Mouse (Mus musculus) v-Abl transformed pro-B cells (cell line): ENCODE data around the gene Cask.
"Not testable (repeated sequence)": the region's sequence is repeated elsewhere in the genome, so short reads cannot be mapped to it uniquely, and the experiment has no call there.

ENCODE experiments used
- in situ Hi-C, 2 experiments: fragments of 400-800 bp; cut with MboI; formaldehyde crosslinking; loops; one replicate each; pipeline ENCODE4 v1.15.1; 2025; ENCODE audit not compliant: unreplicated experiment in 2 of 2

The Cask gene

DNA sequence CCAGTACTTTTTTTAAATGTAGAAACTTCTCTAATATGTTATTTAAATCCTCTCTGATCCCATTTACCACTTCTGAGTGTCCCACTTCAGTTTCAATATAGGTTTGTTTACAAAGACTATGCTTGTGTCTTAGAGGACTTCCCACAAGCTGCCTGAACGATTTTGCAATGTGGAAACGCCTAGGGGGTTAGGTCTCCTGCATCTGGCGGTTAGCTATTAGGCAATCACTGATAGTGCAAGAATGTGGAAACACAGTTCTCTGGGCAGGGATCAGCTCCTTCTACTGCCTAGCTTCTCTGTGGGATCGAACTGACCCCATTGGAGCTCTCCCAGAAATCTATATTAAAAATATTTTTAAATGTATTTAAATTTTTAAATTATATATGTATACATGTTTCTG lies at the start of gene Cask:
Gene Cask (minus strand): TSS at position 83 of the 400 bp plus-strand sequence.
- in situ Hi-C loops, result no loop called here

DNA sequence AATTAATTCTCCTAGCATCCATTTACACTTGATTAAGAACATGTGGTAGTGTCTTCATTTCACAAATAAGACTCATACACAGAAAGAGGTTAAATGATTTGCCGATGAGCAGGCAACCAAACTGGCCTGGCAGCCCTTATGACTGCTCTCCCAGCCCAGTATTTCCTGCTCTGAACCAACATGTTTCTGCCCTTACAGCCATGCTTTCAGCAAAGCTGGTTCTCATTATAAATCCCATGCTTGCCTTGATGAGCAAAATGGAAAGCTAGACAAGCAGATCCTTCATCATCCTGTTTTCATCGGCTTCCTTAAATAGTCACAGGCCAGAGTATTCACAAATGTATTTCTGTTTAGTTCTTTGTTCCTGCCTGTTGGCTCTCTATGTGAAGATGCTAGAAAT lies 38.8 kb upstream of the Cask start:
- in situ Hi-C loops, result no loop called here

DNA sequence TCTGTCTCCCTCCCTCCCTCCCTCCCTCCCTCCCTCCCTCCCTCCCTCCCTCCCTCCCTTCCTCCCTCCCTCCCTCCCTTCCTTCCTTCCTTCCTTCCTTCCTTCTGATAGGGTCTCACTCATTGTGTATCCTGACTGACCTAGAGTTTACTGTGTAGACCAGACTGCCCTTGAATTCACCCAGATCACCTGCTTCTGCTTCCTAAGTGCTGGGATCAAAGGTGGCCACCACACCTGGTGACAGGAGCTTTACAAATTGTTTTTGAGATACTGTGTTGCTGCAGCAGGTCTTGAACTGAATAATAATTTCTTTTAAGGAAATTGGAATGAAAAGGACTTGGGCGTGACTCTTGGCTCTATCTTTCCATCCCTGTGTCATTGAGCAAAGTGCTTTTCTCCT lies 33.2 kb upstream of the Cask start:
- in situ Hi-C loops, result no loop called here

DNA sequence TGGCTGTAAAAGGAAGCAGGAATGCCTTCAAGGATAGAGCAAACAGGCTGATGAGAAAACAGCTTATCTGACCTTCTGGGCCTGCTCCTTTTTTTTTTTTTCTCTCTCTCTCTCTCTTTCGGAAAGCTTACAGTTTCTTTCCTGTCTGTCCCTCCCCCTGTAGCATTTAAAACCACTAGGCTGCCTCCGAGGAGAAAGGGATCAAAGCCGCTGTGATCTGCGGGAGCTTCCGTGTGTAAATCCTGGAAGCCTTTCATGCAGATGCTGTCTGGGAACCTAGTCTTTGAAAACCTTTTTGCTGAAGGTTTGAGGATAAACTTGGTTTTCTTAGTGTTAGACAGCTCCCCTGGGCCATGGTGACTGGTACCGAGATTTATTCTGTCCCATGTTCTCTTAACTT lies 30.8 kb upstream of the Cask start:
- in situ Hi-C loops, result no loop called here

DNA sequence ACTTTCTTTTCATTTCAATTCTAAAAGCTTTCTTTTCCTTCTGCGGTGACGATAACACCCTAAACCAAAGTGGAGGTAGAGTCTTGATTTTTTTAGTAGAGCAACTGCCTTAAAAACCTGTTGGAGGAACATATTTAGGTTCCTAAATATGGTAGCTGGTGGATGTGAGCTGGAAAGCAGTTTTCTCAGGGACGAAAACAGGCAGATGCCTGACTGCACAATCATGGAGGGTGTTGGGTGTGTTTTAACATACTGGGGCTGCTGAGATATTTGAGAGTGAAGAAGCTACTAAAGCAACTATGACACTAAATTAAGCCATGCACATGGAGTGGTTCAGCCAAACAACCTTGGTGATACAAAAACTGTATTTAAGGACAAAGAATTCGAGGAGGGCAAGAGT lies 9.0 kb upstream of the Cask start:
- in situ Hi-C loops, result no loop called here

DNA sequence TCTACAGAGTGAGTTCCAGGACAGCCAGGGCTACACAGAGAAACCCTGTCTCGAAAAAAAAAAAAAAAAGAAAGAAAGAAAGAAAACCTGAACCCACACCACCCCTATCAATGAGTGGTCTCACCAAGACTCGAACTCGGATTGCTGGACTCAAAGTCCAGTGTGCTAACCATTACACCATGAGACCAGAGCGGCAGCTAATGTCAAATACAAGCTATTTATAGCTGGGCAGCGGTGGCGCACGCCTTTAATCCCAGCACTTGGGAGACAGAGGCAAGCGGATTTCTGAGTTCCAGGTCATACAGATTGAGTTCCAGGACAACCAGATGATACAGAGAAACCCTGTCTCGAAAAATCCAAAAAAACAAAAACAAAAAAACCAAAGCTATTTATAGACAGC lies 7.9 kb upstream of the Cask start:
- in situ Hi-C loops, result no loop called here

DNA sequence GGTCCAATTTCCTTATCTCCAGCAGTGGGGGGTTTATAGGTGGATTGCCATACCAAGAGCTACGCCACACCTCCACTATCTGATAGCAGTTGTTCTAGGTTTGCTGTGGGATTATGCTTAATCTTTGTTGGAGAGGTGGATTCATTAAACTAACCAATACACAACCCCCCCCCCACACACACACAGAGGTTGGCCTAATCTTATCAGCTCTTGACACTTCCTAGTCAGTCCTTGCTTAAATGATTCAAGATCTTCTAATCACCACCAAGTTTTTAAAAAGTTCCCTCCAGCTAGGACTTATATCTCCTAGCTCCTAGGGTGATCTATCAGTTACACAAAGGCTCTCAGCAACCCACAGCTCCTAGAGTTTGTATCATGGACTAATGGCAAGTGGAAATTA lies 2.7 kb downstream of the Cask start:
- in situ Hi-C loops, result no loop called here

DNA sequence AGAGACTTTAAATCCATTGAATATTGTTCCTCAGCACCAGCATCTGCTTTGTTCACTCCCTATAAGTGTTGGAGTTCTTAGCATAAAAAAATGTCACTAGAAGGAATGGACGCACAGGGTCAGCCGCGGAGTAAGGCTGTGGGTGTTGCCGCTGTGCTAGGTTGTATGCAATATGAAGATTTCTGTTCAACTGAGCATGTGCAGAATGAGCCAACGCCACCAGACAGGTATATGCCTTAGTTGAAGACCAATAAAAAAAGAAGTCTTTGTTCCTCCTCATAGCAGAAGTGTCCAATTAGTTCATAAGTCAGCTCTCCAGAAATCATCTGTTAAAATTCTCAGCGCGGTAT lies 3.7 kb downstream of the Cask start:
- in situ Hi-C loops, result no loop called here

DNA sequence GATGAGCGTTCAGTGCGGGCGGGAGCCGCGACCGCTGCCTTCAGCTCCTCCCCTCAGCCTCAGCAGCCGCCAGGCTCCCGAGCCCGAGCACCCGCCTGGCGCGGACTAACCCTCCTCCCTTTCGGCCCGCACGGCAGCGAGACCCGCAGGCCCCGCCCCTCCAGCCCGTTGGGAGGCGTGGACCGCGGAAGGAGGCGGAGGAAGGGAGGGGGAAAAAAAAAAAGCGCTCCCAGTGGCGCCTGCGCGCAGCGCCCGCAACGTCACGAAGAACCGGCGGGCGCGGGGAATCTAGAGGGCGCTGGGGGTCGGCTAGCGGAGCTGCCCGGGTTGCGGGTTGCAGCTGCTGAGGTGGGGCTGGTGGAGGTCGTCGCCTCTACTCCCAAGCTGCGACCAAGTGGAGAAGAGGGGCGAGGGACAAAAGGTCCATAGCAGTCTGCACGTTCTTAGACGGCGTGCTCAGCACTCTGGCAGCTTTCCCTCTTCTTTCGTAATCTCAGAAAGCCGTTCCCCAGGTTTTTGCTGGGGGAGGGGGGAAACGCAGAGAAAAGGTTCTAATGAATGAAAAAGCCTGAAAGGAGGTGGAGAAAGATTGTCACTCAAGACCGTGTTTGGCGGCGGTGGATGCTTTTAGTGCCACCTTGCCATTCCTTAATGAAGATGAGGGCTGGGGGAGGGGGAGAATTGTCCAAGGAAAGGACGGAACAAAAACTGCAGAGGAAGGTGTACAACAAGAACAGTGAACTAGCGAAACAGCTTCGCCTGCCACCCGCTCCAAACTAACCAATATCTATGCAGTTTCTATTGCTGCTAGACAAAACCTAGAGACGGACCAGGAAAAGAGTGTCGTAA lies 4.3 kb downstream of the Cask start:
- in situ Hi-C loops, result no loop called here

DNA sequence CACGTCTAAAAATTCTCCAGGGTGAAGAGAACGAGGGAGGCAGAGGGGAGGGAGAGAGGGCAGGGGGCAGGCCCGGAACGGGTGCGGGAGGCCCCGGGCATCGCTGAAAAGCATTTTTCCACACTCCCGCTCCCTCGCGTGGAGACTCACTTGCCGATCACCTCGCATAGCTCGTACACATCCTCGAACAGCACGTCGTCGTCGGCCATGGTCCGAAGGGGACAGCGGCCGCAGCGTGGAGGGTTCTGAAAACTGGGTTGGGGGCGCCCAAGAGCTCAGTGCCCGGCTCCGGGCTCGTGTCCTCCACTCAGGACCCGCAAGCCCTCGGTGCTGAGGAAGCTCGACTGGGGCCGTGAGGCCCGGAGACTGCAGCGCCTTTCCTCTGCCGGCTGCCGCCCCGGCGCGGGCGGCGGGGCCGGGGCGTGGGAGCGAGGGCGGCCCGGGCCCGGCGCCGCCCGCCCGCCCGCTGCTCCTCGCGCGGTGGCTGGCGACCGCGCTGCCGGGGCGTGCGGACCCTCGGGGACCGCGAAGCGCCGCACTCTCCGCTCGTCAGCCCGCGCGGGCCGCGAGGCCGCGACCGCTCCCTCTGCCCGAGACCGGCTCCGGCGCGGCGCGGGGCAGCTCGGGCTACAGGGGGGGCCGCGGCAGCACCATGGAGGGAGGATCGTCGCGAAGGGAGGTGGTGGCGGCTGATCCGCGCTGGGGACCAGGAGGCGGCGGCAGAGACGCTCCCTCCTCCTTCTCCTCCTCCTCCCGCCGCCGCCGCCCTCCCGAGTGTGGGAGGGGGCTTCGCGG lies 5.1 kb downstream of the Cask start:
- in situ Hi-C loops, result no loop called here

DNA sequence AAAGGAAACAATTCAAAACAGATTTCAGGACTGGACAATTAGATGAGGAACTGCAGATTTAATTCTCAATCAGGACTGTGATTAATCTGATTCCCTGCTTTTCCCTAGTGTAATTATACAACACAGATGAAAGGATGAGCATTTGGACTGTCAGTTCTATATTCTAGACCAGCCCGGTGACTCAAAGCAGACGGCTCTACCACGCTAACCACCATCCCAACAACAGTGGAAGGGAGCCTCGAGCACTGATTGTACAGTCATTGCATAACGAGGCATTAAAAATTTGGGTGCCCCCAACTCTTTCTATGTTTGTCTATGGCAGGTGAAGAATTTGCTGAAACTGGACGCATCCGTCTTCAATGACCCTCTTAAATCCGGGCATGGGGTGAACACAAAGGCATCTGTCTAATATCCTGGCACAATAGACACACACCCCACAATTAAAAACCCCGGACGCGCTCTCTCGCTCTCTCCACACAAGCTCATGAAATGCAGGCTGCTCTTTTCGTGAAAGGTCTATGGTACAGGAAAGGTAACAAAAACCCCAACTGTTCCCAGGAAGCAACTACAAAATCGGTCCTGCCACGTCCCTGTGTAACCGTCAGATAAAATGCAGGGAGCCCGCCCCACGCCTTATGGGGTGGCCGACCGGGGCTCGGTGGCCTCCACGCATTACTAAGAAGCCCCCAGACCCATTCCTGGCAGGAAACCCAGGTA lies 5.9 kb downstream of the Cask start:
- in situ Hi-C loops, result no loop called here

DNA sequence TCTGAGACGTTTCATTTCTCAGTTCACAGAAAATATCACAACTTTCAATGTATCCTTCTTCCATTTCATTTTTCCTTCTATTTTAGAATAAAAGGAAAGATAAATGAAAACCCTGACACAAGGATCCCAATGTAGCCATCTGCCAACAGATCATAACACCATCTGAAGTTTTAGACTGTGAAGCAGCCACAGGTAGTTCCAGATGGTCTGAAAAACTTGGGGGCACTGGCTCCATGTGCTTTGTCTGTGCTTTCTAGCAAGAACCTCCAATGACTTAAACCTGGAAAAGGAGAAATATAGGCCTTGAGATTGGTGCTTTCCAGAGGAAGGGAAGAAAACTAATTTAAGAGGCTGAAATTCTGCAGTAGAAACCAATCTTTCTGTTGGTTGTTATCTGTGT lies 28.4 kb downstream of the Cask start:
- in situ Hi-C loops, result no loop called here

DNA sequence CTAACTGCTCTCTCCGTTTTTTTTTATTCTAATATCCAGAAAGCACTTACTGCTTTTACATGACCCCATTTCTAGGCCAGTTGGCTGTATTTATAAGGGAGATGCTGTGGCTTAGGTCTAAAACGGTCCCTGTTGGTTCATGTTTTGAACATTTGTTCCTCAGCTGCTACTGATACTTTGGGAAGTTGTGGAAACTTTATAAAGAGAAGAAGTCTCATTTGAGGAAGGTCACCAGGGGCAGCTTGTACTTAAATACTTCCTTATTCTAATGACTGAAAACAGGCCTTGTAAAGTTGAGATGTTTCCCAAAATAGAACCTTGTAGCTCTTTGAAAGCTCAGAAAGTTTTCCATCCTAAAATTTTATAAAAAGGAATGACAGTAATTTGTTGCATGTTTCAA lies 52.4 kb downstream of the Cask start:
- in situ Hi-C loops, result no loop called here

DNA sequence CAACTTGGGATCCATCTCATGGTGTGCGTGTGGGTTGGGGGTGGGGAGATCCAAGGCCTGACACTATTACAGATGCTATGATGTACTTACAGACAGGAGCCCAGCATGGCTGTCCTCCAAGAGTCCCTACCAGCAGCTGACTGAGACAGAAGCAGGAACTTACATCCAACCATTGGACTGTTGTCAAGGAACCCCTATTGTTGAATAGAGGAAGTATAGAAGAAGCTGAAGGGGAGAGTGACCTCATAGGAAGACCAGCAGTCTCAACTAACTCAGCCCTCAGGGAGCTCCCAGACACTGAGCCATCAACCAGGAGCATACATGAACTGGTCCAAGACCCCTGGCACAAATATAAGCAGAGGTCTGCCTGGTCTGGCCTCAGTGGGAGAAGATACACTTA lies 85.5 kb downstream of the Cask start:
- in situ Hi-C loops, result loop anchor here in 1 of 2 experiments (25.0 kb wide), 1 partner anchor 547 kb away; no protein-coding TSS in a partner anchor

DNA sequence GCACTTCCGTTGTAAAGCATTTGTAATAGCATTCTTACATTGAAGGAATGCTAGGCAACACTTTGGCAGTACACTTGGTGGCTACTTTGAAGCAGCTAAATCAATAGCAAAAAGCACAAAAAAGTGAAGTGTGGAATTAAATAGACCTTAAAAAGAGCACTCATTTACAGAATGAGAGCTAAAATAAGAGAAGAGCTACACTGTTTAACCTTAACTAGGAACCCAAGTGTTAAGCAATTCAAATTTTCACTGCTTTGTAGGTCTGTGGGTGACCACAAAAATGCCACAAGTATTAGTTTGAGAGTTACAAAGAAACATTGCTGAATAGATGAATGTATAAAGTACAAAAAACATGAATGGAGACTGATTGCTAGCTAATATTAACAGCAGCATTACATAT lies 86.1 kb downstream of the Cask start:
- in situ Hi-C loops, result loop anchor here in 1 of 2 experiments (25.0 kb wide), 1 partner anchor 547 kb away; no protein-coding TSS in a partner anchor

DNA sequence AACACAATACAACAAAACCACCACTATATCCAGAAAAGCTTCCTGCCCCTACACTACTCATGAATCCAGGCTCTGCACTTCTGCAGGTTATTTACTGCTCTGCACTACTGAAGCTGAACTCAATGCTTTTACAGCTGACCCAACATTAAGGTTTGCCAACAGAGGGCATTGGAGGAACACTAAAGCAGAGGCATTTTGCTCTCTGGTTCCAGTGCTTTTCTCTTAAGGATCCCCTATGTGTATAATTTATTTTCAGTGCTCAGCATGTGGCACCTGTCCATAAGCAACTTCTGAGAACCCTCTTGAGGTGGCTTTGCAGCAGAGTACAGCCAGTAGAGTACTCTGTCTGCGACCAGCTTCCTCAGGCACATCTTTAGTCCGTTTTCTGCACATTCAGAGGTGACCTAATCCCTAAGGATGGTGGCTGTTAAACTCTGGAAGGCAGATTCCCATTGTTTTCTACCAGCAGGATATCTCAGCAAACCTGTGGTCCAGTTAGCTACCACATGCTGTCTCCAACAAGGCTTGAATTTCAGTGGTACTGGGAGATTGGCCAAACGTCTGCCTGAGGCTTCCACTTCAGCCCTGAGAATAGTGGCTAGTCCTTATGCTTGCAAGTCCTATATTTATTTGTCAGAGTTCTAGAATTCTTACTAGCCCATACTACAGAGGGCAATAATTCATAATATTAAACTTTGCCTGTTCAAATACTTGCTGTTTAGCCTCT lies 93.7 kb downstream of the Cask start:
- in situ Hi-C loops, result loop anchor here (10.0 to 25.0 kb wide), 2 partner anchors 555 to 557 kb away; no protein-coding TSS in a partner anchor

DNA sequence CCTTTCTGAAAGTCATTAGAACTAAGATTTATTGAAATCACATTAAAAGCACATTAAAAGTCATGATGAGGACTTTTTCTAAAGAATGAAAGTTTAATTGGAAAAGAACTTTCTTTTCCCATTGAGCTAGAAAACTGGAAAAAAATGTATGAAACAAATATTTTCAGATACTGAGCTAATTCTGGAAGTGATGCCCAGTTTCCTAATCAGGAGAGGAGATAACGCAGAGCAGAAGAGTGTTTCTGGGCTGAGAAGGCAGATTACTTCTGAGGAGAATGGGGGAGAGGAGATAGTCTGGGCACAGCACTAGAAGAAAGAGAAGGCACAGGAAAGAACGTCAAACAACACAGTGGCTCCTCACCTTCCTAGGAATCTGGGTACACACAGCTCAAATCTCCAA lies 110.1 kb downstream of the Cask start:
- in situ Hi-C loops, result no loop called here

DNA sequence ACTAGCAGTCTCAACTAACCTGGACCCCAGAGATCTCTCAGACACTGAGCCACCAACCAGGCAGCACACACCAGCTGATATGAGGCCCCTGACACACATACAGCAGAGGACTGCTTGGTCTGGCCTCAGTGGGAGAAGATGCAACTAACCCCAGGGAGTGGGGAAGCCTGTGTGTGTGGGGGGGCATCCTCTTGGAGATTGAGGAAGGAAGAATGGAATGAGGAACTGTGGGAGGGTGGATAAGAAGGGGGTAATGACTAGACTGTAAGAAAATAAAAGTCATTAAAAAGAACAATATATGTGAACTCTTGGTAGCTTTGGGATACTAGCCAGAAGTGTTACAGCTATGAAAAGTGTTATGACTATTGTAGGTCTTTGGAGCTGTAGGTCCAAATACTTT lies 120.4 kb downstream of the Cask start:
- in situ Hi-C loops, result not testable (repeated sequence)

DNA sequence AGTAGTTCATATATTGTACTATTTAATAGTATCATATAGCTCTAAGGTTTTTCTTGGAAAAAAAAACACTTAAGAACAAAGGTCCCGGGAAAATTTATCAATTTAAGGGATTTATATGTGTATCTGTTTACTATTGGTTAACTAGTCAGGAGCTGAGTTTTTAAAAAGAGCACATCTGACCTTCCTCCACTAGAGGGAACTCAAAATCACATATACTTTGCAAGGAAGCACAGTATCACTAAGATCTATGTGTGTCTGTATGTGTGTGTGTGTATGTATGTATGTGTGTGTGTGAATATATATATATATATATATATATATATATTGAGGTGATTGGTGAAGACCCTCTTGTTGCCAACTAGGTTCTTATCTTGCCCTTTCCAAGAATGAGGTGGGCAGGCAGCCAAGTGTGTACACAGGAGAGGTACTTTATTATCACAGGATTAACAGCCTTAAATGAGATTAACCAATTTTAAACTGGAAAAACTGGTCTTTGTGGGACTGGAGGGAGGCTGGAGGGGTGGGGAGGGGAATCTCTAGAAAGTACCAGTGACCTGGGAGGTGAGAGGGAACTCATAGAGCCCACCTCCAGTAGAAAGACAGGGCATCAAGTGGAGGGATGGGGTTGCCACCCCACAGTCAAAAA lies 121.2 kb downstream of the Cask start:
- in situ Hi-C loops, result no loop called here
